Mouse (Mus musculus) erythroblast, adult 5-6 weeks (primary cell): ENCODE results near the gene Mnat1. TPM values are rescaled to one million over a fixed set of nuclear protein-coding genes. Genes with fewer than 3 reads are reported as not detected.

Source experiments
- ATAC-seq: replicated peaks from 2 replicates; pipeline ENCODE4 v1.8.0; 2016; ENCODE audit warnings: moderate number of reproducible peaks, mild to moderate bottlenecking, moderate TSS enrichment, inconsistent platforms; ENCODE audit not compliant: poor library complexity, low FRiP score, severe bottlenecking
- total RNA-seq, 2 experiments: library from RNA; stranded (forward) in 1 of 2; stranded (reverse) in 1 of 2; fragments of 150-400 nt in 1 of 2; fragments of 200-764, 138-1000 nt in 1 of 2; gene quantifications; 2 replicates each; pipeline versions ENCODE4 v1.2.3 to v1.2.4; 2015 to 2017; ENCODE audit warnings: low replicate concordance in 2 of 2

Gene Mnat1
- total RNA-seq, 2 experiments from 2014 or later, result 3.9 to 7.7 TPM

DNA sequence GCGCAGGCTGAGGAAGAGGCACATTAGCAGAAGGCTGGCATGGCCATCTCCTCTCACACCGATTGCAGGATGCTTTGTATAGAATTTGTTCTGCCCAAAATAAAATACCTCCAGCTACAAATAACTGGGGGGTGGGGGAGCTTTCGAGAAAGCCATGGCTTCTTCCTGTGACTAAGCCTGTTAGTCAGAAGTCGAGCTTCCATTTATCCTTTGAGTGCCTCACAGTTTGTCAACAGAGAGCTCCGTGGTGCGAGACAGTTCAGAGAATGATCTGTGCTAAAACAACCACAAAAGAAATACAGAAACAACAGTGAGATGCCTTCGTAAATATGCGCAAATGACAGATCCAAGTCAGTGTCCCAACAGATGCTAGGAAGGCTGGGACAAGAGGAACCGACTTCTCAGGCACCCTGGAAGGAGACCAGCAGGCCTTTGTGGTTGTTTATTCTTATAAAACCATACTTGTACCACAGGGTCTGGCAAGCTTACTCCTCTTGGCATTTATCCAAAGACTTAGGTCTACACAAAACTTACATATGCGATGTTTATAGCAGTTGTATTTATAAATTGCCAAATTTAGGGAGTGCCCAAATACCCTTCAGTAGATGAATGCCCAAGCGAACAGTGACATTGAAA lies 172.1 kb downstream of the Mnat1 start:
- no peak for ATAC-seq

DNA sequence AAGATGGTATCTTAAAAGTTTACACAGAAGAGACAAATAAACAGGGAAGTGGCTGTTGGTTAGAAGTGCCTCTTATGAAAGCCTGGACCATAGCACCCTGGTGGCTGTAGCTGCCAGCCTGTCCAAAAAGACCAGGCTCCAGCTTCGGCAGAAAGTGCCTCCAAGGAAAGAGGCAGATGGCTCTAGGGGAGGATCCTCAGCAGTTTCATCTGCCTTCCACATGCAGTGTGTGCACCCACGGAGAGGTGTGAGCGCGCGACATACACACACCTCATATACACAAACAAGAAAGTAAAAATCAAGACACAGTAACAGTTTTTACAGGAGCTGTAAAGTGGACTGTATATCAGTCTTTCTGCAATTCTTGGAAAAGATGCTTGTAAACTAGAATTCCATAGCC lies 175.1 kb downstream of the Mnat1 start:
- ATAC-seq, result no peak

DNA sequence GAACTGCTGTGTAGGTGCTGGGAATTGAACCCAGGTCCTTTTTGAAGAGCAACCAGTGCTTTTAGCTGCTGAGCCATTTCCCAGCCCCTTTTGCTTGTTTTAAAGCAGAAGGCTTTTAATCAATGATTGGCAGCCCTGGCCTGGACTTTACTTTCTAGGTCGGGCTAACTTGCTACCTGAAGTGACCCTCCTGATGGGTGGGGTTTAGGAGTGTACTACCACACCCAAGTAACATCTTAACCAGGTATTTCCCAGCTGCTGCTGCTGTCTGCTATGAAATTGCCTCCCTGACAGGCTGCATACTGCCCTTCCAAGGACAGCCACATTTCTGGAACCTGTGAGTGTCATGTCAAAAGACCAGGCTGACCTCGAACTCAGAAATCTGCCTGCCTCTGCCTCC lies 177.0 kb downstream of the Mnat1 start:
- ATAC-seq, result no peak

DNA sequence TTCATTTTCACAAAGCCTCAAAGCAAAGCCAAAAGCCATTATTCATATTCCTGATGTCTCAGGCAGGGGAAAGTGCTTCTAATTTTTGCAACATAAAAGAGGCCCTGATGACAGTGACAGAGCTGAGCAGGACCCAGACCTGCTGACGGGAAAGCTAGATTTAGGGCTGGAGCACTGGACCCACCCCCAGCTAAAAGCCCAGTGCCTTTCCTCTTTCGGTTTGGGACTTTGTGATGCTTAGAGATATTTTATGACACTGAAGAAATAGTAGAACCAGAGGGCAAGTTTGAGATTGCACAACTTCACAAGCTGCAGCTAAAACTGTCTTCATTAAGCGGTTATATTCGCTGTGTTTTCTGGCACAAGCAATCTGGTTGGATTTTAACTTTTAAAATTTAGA lies 181.1 kb downstream of the Mnat1 start:
- ATAC-seq, result no peak

DNA sequence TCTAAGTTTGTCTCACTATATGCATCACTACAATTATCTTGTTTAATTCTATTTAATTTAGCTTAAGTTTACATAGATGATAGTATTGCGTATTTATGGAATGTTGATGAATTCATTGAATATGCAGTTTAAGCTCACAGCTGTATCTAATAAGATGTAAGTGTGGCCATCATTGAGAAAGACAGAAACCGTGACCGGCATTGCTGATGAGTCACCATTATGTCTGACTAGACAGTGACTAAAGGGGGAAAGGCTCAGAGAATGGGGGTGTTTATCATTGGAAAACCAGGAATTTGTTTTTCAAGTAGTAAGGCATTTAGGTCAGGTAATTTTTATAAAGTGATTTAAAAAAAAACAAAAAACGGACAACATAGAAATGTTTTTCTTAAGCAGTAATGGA lies 184.2 kb downstream of the Mnat1 start:
- no peak for ATAC-seq

DNA sequence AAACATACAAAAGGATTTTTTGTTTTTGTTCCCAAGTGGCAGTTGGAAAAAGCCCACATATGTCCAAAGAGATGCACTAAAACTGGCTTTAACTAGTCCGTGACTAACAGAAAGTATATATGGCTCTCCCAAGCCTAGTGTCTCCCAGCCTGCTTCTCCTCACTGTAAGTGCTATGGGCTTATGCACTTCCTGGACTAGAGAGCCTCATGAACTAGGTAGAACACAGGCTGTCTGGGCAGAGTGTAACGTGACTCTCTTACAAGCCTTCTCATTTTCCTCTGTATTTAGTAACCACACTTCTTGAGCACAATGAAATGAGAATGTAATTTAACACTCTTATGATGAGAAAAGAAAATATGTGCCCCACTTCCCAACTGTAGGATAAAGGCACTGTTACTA lies 185.2 kb downstream of the Mnat1 start:
- ATAC-seq, result no peak

DNA sequence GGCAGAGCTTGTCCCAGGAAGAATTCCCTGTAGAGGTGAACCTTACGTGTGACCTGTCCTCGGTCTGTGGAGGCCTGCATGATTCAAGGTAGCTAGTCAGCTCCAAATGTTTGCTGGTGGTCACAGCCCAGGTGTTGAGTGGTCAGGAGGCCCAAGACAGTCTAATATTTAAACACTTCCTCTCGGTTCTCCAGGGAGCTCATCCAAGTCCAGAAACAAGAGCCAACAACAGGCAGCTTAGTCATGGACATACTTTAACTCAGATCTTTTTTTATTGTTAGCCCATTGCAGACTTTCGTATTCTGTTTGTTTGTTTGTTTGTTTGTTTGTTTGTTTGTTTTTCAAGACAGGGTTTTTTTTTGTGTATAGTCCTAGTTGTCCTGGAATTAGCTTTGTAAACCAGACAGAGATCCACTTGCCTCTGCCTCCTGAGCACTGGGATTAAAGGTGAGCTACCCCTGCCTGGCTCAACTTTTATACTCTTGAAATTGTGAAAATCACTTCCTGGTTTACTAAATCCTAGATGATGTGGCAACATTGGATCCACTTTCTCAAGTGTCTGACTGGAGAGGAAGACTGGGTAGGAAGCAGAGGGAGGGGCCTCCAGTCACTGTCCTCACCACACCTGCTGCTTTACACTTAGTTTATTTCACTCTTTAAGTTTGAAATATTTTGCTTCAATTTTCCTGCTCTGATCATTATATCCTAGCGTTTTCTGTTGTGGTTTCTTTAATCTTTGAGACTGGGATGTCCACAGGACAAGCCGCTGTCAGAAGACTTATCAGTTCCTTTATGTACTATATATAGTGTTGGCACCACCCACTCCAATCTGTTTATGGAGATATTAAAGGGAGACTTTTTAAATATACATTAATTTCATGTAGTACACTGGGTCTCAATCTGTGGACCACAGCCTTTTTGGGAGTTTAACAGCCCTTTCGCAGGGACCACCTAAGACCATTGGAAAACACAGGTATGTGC lies 194.5 kb downstream of the Mnat1 start:
- no peak for ATAC-seq

Other genes starting within 250 kb of the Mnat1 start
- not detected in 2 replicates for gene Six6, start 183.8 kb upstream of the Mnat1 start, total RNA-seq (2015; ENCODE audit: low replicate concordance)
- not detected in 2 replicates for gene Six6, start 183.8 kb upstream of the Mnat1 start, total RNA-seq (2017; ENCODE audit: low replicate concordance)
- not detected in 2 replicates for gene 4930447C04Rik, start 182.9 kb upstream of the Mnat1 start, total RNA-seq (2015; ENCODE audit: low replicate concordance)
- not detected in 2 replicates for gene 4930447C04Rik, start 182.9 kb upstream of the Mnat1 start, total RNA-seq (2017; ENCODE audit: low replicate concordance)
- not detected in 2 replicates for gene Six1, start 69.8 kb upstream of the Mnat1 start, total RNA-seq (2015; ENCODE audit: low replicate concordance)
- gene Six1, start 69.8 kb upstream of the Mnat1 start, total RNA-seq (2017; ENCODE audit: low replicate concordance), result not detected in 2 replicates
- not detected in 2 replicates for gene Six4, start 10.3 kb upstream of the Mnat1 start, total RNA-seq (2015; ENCODE audit: low replicate concordance)
- not detected in 2 replicates for gene Six4, start 10.3 kb upstream of the Mnat1 start, total RNA-seq (2017; ENCODE audit: low replicate concordance)
- 4.6 and 14.4 TPM in 2 replicates for gene Trmt5, start 163.0 kb downstream of the Mnat1 start, total RNA-seq (2015; ENCODE audit: low replicate concordance)
- 2.4 and 8.1 TPM in 2 replicates for gene Trmt5, start 163.0 kb downstream of the Mnat1 start, total RNA-seq (2017; ENCODE audit: low replicate concordance)
- 0.63 and 2.7 TPM in 2 replicates for gene Slc38a6, start 163.1 kb downstream of the Mnat1 start, total RNA-seq (2015; ENCODE audit: low replicate concordance)
- gene Slc38a6, start 163.1 kb downstream of the Mnat1 start, total RNA-seq (2017; ENCODE audit: low replicate concordance), result 0.68 and 4.5 TPM in 2 replicates